Comparison of ENCODE assay signal across 24 mouse cellular contexts in the genomic region with DNA sequence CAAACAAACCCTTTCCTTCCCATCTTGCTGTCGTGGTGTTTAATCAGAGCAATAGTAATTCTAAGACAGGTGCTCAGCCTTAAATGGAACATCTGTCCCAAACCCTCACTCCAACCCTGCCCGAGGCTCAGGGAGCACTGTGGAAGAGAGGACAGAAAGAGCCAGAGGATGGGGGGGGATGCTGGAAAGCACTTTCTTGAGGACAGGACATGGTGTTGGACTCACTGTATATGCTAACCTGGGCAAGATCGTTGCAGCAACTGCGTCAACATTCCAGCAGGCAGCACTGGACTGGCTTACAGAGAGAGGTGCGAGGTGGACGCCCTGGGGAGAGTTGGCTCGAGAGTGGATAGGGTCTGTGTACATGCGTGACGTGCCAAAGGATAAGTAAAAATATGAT. TPM values are rescaled to one million over a fixed set of nuclear protein-coding genes. Genes with fewer than 3 reads are reported as not detected.
"Had no signal": no experiment of that assay in that cellular context is flagged by ENCODE, and none has a peak within 500 bp of the region (broad histone marks: within the 10 kb centered on the region; RNA-seq: fewer than 3 reads in every experiment).

No protein-coding gene starts in this region.

- H3K36me3 ChIP-seq: heart, embryonic 12.5 days; hindbrain, embryonic 13.5 days; hindbrain, embryonic 15.5 days; kidney, embryonic 15.5 days; limb, embryonic 13.5 days; limb, embryonic 15.5 days; liver, embryonic 12.5 days had no signal

- H3K9ac ChIP-seq: heart, embryonic 12.5 days; hindbrain, embryonic 13.5 days; hindbrain, embryonic 15.5 days; kidney, embryonic 15.5 days; limb, embryonic 13.5 days; limb, embryonic 15.5 days; liver, embryonic 12.5 days had no signal

- H3K4me3 ChIP-seq: heart, embryonic 12.5 days; hindbrain, embryonic 13.5 days; hindbrain, embryonic 15.5 days; kidney, embryonic 15.5 days; limb, embryonic 13.5 days; limb, embryonic 15.5 days; liver, embryonic 12.5 days had no signal

- H3K4me1 ChIP-seq: hindbrain, embryonic 13.5 days; hindbrain, embryonic 15.5 days; limb, embryonic 13.5 days; limb, embryonic 15.5 days; liver, embryonic 12.5 days had no signal

- H3K27me3 ChIP-seq: heart, embryonic 12.5 days; hindbrain, embryonic 15.5 days; kidney, embryonic 15.5 days; limb, embryonic 13.5 days; limb, embryonic 15.5 days had no signal

- H3K9me3 ChIP-seq: heart, embryonic 12.5 days; hindbrain, embryonic 13.5 days; hindbrain, embryonic 15.5 days; kidney, embryonic 15.5 days; limb, embryonic 15.5 days; liver, embryonic 12.5 days had no signal

- H3K27ac ChIP-seq: hindbrain, embryonic 13.5 days; hindbrain, embryonic 15.5 days; hindbrain, postnatal 0 days; kidney, embryonic 15.5 days; kidney, postnatal 0 days; limb, embryonic 13.5 days; limb, embryonic 15.5 days; liver, embryonic 12.5 days had no signal

- DNase-seq: gastrocnemius, postnatal 14 days; gastrocnemius, postnatal 36 days; heart, adult 18-20 months; heart, postnatal 10 days; heart, postnatal 36 days; kidney, adult 11 months; kidney, adult 2 months; kidney, adult 9 months; kidney, postnatal 14 days; kidney, postnatal 36 days; layer of hippocampus, adult 9-11 months; layer of hippocampus, postnatal 36 days; left cerebral cortex, postnatal 4 days had no signal

- ATAC-seq: hindbrain, postnatal 0 days; intestine, embryonic 16.5 days; liver, embryonic 12.5 days had no signal

- H3K4me2 ChIP-seq: heart, embryonic 12.5 days; hindbrain, embryonic 13.5 days; hindbrain, embryonic 15.5 days; kidney, embryonic 15.5 days; limb, embryonic 13.5 days; limb, embryonic 15.5 days; liver, embryonic 12.5 days had no signal

RNA-seq across cellular contexts. Expression of gene Degs2, which starts 47.3 kb away (rescaled TPM):
- total RNA-seq: hematopoietic stem cell, adult 5-6 weeks; left cerebral cortex, postnatal 4 days had no signal
